Mouse (Mus musculus): ENCODE results near the gene Ywhag.

- TF ChIP-seq CTCF (IDR thresholded peaks at IDR 0.05; ENCODE audit: control insufficient read depth, insufficient read depth, low read length) (no peak), POLR2A (IDR thresholded peaks at IDR 0.05; ENCODE audit: borderline replicate concordance, control insufficient read depth, low read depth, low read length) (0 out of 2 replicates have a peak, but pooled peaks have one; percentile 38)
Observed at GRCm38 (mm10) chr5:135962125-135962491, 27.7 kb upstream of the Ywhag start.
